Mouse (Mus musculus) embryonic fibroblast, embryonic 13.5 days (primary cell): ENCODE results near the gene Guca1a.
A peak's percentile ranks its signal among the peaks of the same experiment; 100 is the strongest.

ENCODE experiments used
- CTCF ChIP-seq: IDR thresholded peaks from 2 replicates; pipeline ENCODE4 v1.5.1; 2011; ENCODE audit warnings: mild to moderate bottlenecking, control low read depth, low read length, moderate library complexity, borderline replicate concordance; ENCODE audit not compliant: insufficient read depth
- POLR2A ChIP-seq: IDR thresholded peaks from 2 replicates; pipeline ENCODE4 v1.6.1; 2011; ENCODE audit warnings: low read depth, mild to moderate bottlenecking, control low read depth, low read length, moderate library complexity

- TF ChIP-seq CTCF (0 out of 2 replicates have a peak, but pooled peaks have one; percentile 34), POLR2A (no peak)
Observed at GRCm38 (mm10) chr17:47408558-47408898, 8.1 kb upstream of the Guca1a start.
